Mouse (Mus musculus) naive thymus-derived CD4-positive, alpha-beta T cell, adult 2 months (primary cell): Measurements from ENCODE around the gene Olfr968.

Source experiments
- DNase-seq: peaks from one replicate; pipeline ENCODE4 v3.0.0-alpha.2; 2011; ENCODE audit warnings: low read depth

Olfr968 gene

GRCm38 (mm10) chr9:39783153-39783552 lies at the start of gene Olfr968:
TSS of gene Olfr968 (minus strand) at chr9:39783253.
- no peak for DNase-seq

- DNase-seq = no peak
Measured at GRCm38 (mm10) chr9:39808560-39808959, 25.5 kb upstream of the Olfr968 start, which contains the start of gene Olfr970. TSS of gene Olfr970 (plus strand) at chr9:39808860.

GRCm38 (mm10) chr9:39790558-39790957 lies 7.5 kb upstream of the Olfr968 start, which contains the start of gene Olfr969:
TSS of gene Olfr969 (plus strand) at chr9:39790945.
- DNase-seq = no peak

- DNase-seq = no peak
Measured at GRCm38 (mm10) chr9:39746428-39746827, 36.6 kb downstream of the Olfr968 start.

GRCm38 (mm10) chr9:39745949-39746348 lies 37.1 kb downstream of the Olfr968 start, which contains the start of gene Olfr967:
TSS of gene Olfr967 (plus strand) at chr9:39746249.
- DNase-seq = no peak

GRCm38 (mm10) chr9:39740741-39741140 lies 42.3 kb downstream of the Olfr968 start:
- DNase-seq = no peak

- DNase-seq = no peak
Measured at GRCm38 (mm10) chr9:39730678-39731077, 52.4 kb downstream of the Olfr968 start, which contains the start of gene Olfr150. TSS of gene Olfr150 (plus strand) at chr9:39730978.
